Mouse (Mus musculus) small intestine, adult 2 months (tissue): ENCODE measurements around the gene Il15ra. TPM values are rescaled to one million over a fixed set of nuclear protein-coding genes. Genes with fewer than 3 reads are reported as not detected.
A peak's percentile ranks its signal among the peaks of the same experiment; 100 is the strongest.

ENCODE experiments used
- H3K27ac ChIP-seq: fragments of 200-500 bp; 2 replicates; pipeline ENCODE4 v1.5.1; 2012; ENCODE audit warnings: low read depth, low read length, control low read depth, inconsistent platforms; ENCODE audit not compliant: insufficient read depth
- H3K27me3 ChIP-seq: fragments of 200-500 bp; 2 replicates; pipeline ENCODE4 v1.6.1; 2012; ENCODE audit warnings: mild to moderate bottlenecking, moderate library complexity, low read length, inconsistent platforms; ENCODE audit not compliant: control insufficient read depth, insufficient read depth
- H3K36me3 ChIP-seq: fragments of 200-500 bp; 2 replicates; pipeline ENCODE4 v1.6.1; 2012; ENCODE audit warnings: mild to moderate bottlenecking, low read length, control low read depth, inconsistent platforms; ENCODE audit not compliant: control insufficient read depth, insufficient read depth
- H3K4me1 ChIP-seq: fragments of 200-500 bp; 2 replicates; pipeline ENCODE4 v1.6.1; 2012; ENCODE audit warnings: low read length, inconsistent platforms, mixed read lengths; ENCODE audit not compliant: control insufficient read depth, insufficient read depth, insufficient read length
- H3K4me3 ChIP-seq: fragments of 200-500 bp; 2 replicates; pipeline ENCODE4 v1.5.1; 2012; ENCODE audit warnings: low read depth, mild to moderate bottlenecking, control low read depth, inconsistent platforms, low read length, moderate library complexity
- CTCF ChIP-seq: fragments of 200-500 bp; IDR thresholded peaks from 2 replicates; pipeline ENCODE4 v1.5.1; 2012; ENCODE audit warnings: low read depth, mild to moderate bottlenecking, control low read depth, inconsistent platforms, low read length, moderate library complexity, mixed read lengths; ENCODE audit not compliant: insufficient replicate concordance, insufficient read length; ENCODE audit errors: extremely low read depth
- POLR2A ChIP-seq: fragments of 200-500 bp; IDR thresholded peaks from 2 replicates; pipeline ENCODE4 v1.6.1; 2012; ENCODE audit warnings: low read depth, mild to moderate bottlenecking, control low read depth, inconsistent platforms, low read length, moderate library complexity
- WGBS: fragments of 180-500 bp; shearing (Covaris S2); methylation state at CpG from one replicate; pipeline ENCODE4 v1.1.7; 2018; 5-methylcytosine and 5-hydroxymethylcytosine counted together
- polyA plus RNA-seq: library from polyadenylated mRNA; depleted of rRNA; stranded (reverse); fragments of >200 nt; gene quantifications from 2 replicates; pipeline ENCODE4 v1.2.3, GENCODE M21; 2012

Gene Il15ra
- polyA plus RNA-seq, 1 experiment = 33.8 TPM

DNA sequence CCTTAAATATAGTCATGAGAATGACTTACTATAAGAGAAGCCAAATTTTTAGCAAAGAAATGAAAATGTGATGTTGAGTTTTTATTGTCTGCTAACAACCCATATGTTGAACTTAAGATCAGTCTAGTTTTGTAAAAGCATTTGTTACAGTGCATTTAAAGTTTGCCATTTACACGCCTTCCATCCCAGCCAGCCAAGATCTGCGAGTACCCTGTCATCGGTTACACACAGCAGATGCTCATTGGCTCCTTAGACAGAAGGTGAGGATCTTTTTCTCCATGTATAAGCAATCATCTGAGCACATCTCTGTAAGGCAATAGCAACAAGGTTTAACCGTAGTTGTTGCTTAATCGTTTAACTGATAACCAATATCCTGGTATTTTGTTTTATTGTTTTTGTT lies 22.5 kb downstream of the Il15ra start:
- Histone ChIP-seq H3K27ac (no peak overlapping the region), H3K27me3 (no peaks in the 10 kb centered on the region), H3K36me3 (peaks cover 33% of the 10 kb centered on the region), H3K4me1 (0 out of 2 replicates have a peak, but pooled peaks cover 1% of the 10 kb centered on the region), H3K4me3 (no peak overlapping the region)
- no peak for TF ChIP-seq CTCF
- no peak for TF ChIP-seq POLR2A
- 94% methylated on average over 5 of the region's 5 CpGs for WGBS

GRCm38 (mm10) chr2:11729091-11729490 lies 24.0 kb downstream of the Il15ra start:
- Histone ChIP-seq H3K4me3 (no peak overlapping the region), H3K27me3 (no peaks in the 10 kb centered on the region), H3K4me1 (0 out of 2 replicates have a peak, but pooled peaks cover 1% of the 10 kb centered on the region), H3K36me3 (peaks cover 30% of the 10 kb centered on the region), H3K27ac (no peak overlapping the region)
- 68% methylated on average over 3 of the region's 3 CpGs for WGBS
- no peak for TF ChIP-seq POLR2A
- TF ChIP-seq CTCF = no peak

- Histone ChIP-seq H3K36me3 (peaks cover 16% of the 10 kb centered on the region), H3K4me1 (peaks cover 8% of the 10 kb centered on the region; the same call in 1 of the 2 replicates), H3K27me3 (no peaks in the 10 kb centered on the region), H3K4me3 (no peak overlapping the region), H3K27ac (no peak overlapping the region)
- 80% methylated on average over 5 of the region's 5 CpGs for WGBS
- TF ChIP-seq CTCF (no peak), POLR2A (no peak)
Measured at GRCm38 (mm10) chr2:11732978-11733377, 27.9 kb downstream of the Il15ra start.

DNA sequence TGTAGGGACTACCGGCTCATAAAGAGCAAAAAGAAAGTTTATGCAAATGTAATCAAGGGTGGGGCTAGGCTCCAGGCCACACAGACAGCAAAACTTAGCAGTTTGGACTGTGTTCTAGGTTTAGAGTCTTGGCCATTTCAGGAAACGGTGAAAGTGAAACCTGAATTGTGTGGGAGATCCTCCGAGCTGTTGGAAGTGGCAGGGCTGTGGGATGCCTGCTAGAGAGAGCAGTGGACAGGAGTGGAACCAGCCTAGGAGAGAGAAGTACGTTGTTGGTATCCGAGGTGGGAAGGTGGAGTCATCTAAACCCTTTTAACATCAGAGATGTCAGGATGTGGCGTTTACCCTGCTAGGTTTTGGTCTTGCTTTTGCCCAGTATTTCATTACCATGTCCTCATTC lies 30.8 kb downstream of the Il15ra start:
- TF ChIP-seq CTCF = no peak
- no peak for TF ChIP-seq POLR2A
- 32% methylated on average over 6 of the region's 6 CpGs for WGBS
- Histone ChIP-seq H3K27me3 (no peaks in the 10 kb centered on the region), H3K4me3 (no peak overlapping the region), H3K27ac (peak overlapping the region; percentile 65), H3K36me3 (peaks cover 11% of the 10 kb centered on the region), H3K4me1 (peaks cover 8% of the 10 kb centered on the region; the same call in 1 of the 2 replicates)

DNA sequence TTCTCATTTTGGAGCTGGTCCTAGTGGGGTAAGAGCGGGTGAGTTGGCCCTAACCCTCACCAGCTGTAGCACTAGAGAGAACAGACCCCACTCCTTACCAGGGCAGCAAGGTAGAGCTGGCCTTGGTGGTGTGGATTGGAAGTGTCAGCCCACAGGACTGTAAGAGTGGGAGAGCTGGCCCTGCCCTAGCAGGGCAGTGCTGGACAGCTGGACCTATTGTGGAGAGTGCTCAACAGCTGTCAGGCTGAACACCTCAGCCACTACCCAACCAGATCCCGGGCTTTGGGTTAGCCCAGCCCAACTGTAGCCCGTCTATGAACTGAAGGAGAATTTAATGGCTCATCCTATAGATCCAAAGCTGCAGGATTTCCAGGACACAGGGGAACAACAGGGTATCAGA lies 33.7 kb downstream of the Il15ra start:
- TF ChIP-seq CTCF (no peak), POLR2A (no peak)
- Histone ChIP-seq H3K4me3 (no peak overlapping the region), H3K27me3 (no peaks in the 10 kb centered on the region), H3K4me1 (peaks cover 8% of the 10 kb centered on the region; the same call in 1 of the 2 replicates), H3K36me3 (peaks cover 32% of the 10 kb centered on the region), H3K27ac (no peak overlapping the region)
- 86% methylated on average over 3 of the region's 3 CpGs for WGBS

- H3K27ac ChIP-seq = no peak overlapping the region
- 57% methylated on average over 4 of the region's 4 CpGs for WGBS
Measured at GRCm38 (mm10) chr2:11739516-11740051, 34.5 kb downstream of the Il15ra start.

DNA sequence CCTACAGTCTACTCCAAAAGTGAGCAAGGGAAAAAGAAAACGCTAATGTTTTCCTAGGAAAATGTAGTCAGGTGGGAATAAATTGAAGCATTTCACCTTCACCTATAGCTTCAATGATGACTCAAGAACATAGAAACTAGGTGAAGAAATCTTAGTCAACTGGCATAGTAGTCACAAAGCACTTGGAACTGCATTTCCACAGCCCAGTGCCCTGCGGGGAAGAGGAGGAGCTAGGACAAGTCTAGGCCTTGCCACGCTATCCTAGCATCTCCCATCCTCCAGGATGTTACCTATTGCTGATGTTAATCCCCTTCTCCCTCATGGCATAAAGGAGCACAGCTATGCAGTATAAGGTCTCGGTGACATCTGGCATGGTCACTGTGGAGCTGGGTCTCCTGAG lies 57.5 kb downstream of the Il15ra start:
- no peaks in the 10 kb centered on the region for H3K4me1 ChIP-seq
- H3K27me3 ChIP-seq = no peaks in the 10 kb centered on the region
- H3K27ac ChIP-seq = no peak overlapping the region
- no peak overlapping the region for H3K4me3 ChIP-seq
- peaks cover 69% of the 10 kb centered on the region for H3K36me3 ChIP-seq
- WGBS = 93% methylated on average over 4 of the region's 4 CpGs
- TF ChIP-seq CTCF = no peak
- TF ChIP-seq POLR2A = no peak

More at GRCm38 (mm10) chr2:11739516-11740051, 34.5 kb downstream of the Il15ra start:
- Histone ChIP-seq H3K36me3 (peaks cover 36% of the 10 kb centered on the region), H3K27me3 (no peaks in the 10 kb centered on the region), H3K4me1 (peaks cover 8% of the 10 kb centered on the region; the same call in 1 of the 2 replicates), H3K4me3 (no peak overlapping the region)
- TF ChIP-seq POLR2A (no peak), CTCF (no peak)
